Mouse (Mus musculus): ENCODE results near the gene Cfap61. TPM values are rescaled to one million over a fixed set of nuclear protein-coding genes. Genes with fewer than 3 reads are reported as not detected.

The Cfap61 gene
- polyA plus RNA-seq, 1 experiment = 4.0 TPM

- DNase-seq (ENCODE audit: extremely low spot score in 1 of 2, low spot score in 1 of 2) = peak in 1 of 2 experiments; percentile 8
These were observed 194.0 kb downstream of the Cfap61 start for GRCm38 (mm10) chr2:146128622-146129021.

DNA sequence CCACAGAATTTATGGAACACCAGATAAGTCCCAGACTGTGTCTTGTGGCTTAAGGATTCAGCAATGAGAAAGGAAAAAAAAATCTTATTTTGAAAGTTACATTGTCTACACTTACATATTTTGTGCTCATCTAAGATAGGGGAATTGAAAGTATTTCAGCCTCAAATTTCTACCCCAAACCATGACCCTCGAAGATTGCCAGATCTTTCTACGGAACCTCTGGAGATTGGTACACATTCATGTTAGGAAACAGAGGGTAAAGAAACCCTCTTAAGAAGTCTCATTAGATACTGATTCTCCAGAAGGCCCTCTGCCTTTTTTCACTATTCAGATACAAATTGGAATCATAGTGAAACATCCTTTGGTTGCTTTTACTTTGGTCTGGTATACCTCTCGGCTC lies 195.9 kb downstream of the Cfap61 start:
- DNase-seq (ENCODE audit: extremely low spot score in 1 of 2, low spot score in 1 of 2) = no peak

DNA sequence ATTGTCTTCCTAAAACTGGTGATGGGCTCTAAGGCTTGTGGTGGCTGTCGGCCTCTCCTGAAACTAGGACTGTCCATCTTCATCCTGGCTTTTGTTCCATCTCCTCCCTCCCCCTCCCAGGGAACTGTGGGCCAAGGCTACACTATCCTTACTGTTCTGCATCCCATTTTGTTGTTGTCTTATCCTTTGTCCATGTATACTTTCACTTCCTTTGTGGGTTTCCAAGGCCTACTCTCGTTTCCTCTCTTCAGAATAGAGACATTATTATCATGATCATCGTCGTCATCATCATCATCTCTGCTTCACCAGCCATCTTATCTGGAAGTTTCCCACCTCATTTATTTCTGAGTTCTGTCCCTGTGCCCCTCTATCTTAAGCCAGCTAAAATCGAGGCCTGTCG lies 199.7 kb downstream of the Cfap61 start:
- no peak for DNase-seq (ENCODE audit: extremely low spot score in 1 of 2, low spot score in 1 of 2)

- DNase-seq (ENCODE audit: extremely low spot score in 1 of 2, low spot score in 1 of 2) = no peak
These were observed 206.1 kb downstream of the Cfap61 start for GRCm38 (mm10) chr2:146140711-146141110.

DNA sequence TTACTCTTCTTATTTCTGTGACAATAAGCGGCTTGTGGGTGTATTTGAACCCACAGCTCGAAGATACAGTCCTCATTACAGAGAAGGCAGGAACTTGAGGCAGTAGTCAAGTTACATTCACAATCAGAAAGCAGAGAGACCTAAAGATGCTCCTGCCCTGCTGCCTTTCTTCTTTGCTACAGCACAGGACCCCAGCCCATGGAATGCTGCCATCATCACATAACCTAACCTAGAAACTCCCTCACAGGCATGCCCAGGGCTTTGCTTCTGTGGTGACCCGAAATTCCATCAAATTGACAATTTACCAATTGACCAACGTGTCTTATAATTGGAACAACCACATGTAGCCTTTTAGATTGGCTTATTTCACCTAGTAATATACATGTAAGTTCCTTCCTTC lies 212.7 kb downstream of the Cfap61 start:
- no peak for DNase-seq (ENCODE audit: extremely low spot score in 1 of 2, low spot score in 1 of 2)

GRCm38 (mm10) chr2:146147801-146148200 lies 213.2 kb downstream of the Cfap61 start:
- DNase-seq (ENCODE audit: extremely low spot score in 1 of 2, low spot score in 1 of 2) = no peak

DNA sequence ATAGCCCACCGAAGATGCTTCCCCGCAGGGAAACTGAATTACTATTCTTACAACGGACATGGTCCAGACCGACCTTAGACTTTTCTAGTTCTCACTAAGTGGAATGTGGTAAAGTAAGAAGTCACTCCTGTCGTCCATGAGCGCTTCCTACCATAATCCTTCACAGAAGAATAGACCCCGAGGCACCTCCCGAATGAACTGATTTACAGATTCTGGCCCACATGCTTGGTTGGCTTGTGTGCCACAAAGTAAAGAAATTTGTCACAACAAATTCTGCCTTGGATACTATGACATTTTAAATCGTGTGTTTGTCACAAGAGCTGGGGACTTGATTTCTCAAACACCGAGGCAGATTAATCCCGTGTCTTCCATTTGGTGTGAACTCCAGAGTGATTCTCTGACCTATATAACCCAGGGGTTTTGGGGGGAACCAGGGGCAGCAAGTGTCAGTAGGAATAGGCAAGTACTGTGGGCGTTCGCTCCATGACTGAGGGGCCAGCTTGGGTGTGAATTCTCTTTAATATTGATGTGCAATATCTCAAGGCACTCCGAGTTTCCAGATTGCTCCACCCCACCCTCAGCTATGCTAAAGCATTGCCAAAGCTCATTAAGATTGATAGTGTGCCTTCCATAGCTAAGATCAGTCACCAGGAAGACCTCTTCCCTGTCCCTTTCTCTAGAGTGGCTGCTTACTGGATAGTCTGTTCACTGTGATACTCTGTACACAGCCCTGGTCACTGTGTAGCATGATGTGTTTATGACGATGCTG lies 214.8 kb downstream of the Cfap61 start:
- no peak for DNase-seq (ENCODE audit: extremely low spot score in 1 of 2, low spot score in 1 of 2)

GRCm38 (mm10) chr2:146168017-146168803 lies 233.6 kb downstream of the Cfap61 start:
- peak in 1 of 2 experiments; percentile 6 for DNase-seq (ENCODE audit: extremely low spot score in 1 of 2, low spot score in 1 of 2)

- DNase-seq (ENCODE audit: extremely low spot score in 1 of 2, low spot score in 1 of 2) = no peak
These were observed 234.9 kb downstream of the Cfap61 start for GRCm38 (mm10) chr2:146169492-146169891.

- no peak for DNase-seq (ENCODE audit: extremely low spot score in 1 of 2, low spot score in 1 of 2)
These were observed 237.5 kb downstream of the Cfap61 start for GRCm38 (mm10) chr2:146172106-146172505.

DNA sequence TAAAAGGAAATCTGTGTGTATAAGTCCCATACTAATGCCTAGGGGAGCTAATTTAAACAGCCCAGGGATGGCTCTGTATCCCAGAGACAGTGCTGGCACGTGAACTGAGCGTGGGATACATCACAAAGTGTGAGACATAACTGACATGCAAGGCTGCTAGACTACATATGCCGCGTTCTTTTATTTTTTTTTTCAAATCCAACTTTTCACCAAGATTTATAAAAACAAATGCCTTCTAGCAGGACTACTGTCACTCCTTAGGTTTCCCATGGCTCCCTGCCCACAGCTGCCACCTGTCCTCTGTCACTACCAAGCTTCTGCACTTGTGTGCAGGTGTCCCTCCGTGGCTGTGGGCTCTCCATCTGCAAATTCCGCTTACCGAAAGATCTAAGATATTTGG lies 239.6 kb downstream of the Cfap61 start:
- DNase-seq (ENCODE audit: extremely low spot score in 1 of 2, low spot score in 1 of 2) = peak; percentile 31 to 64

DNA sequence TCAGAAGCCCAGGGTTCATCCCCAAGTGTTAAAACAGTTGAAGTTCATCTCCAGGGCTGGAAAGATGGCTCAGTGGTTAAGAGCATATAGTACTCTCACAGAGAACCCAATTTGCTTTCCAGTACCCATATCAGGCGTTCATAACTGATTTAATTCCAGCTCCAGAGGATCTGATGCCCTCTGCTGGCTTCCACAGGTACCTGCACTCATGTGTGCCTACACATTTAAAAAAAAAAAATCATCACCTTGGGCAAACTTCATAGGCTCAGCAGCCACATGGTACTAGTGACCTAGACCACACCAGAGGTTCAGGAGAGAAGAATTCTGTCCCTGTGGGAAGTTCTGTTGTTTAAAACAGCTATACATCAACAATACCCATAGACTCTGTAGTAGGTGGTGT lies 244.1 kb downstream of the Cfap61 start:
- no peak for DNase-seq (ENCODE audit: extremely low spot score in 1 of 2, low spot score in 1 of 2)

- no peak for DNase-seq (ENCODE audit: extremely low spot score in 1 of 2, low spot score in 1 of 2)
These were observed 249.5 kb downstream of the Cfap61 start for GRCm38 (mm10) chr2:146183830-146184793.

DNA sequence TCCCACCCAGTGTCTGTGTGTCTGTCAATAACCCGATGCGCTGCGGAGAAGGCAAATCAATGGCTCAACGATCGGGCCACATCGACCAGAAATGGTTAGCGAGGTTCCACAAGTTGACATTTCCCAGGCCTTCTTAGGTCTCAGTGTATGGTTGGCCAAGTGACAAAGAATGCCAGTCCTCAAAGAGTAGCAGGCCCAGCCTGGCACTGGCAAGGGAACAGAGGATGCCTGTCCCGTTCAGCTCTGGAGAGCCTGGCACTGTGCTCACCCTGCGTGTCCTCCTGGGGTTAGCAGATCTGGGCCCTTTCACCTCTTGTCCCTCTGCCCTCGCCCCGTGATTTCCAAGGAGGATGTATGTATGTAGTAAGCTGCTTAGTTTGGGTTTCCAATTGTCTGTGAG lies 261.5 kb downstream of the Cfap61 start:
- DNase-seq (ENCODE audit: extremely low spot score in 1 of 2, low spot score in 1 of 2) = no peak

- DNase-seq (ENCODE audit: extremely low spot score in 1 of 2, low spot score in 1 of 2) = no peak
These were observed 263.4 kb downstream of the Cfap61 start for GRCm38 (mm10) chr2:146197947-146198346.

DNA sequence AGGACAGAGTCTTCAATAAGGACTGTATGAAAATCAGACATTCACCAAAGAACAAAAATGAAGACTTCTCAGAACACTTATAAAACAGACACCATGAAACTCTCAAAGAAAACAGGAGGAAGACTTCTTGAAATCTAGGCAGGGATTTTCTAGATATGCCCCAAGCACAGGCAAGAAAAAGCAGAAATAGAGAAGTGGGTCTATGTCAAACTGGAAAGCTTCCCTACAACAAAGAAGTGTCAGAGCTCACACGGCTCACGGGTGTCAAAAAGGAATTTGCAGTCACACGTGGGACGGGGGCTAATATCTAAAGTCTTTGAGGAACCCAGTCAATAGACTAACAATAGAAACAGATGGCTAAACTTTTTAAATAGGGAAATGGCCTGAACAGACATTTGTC lies 276.4 kb downstream of the Cfap61 start:
- no peak for DNase-seq (ENCODE audit: extremely low spot score in 1 of 2, low spot score in 1 of 2)

GRCm38 (mm10) chr2:146214715-146215114 lies 280.1 kb downstream of the Cfap61 start:
- DNase-seq (ENCODE audit: extremely low spot score in 1 of 2, low spot score in 1 of 2) = peak in 1 of 2 experiments; percentile 79

GRCm38 (mm10) chr2:146216111-146217064 lies 281.8 kb downstream of the Cfap61 start:
- DNase-seq (ENCODE audit: extremely low spot score in 1 of 2, low spot score in 1 of 2) = peak in 1 of 2 experiments; percentile 19

- DNase-seq (ENCODE audit: extremely low spot score in 1 of 2, low spot score in 1 of 2) = peak in 1 of 2 experiments; percentile 12
These were observed 282.8 kb downstream of the Cfap61 start for GRCm38 (mm10) chr2:146217227-146217980.
